Mouse (Mus musculus): ENCODE results near the gene Gm38392. TPM values are rescaled to one million over a fixed set of nuclear protein-coding genes. Genes with fewer than 3 reads are reported as not detected.
A peak's percentile ranks its signal among the peaks of the same experiment; 100 is the strongest.

Gene Gm38392
- total RNA-seq, 2 experiments from 2014 or later: 0.65 to 1.4 TPM

DNA sequence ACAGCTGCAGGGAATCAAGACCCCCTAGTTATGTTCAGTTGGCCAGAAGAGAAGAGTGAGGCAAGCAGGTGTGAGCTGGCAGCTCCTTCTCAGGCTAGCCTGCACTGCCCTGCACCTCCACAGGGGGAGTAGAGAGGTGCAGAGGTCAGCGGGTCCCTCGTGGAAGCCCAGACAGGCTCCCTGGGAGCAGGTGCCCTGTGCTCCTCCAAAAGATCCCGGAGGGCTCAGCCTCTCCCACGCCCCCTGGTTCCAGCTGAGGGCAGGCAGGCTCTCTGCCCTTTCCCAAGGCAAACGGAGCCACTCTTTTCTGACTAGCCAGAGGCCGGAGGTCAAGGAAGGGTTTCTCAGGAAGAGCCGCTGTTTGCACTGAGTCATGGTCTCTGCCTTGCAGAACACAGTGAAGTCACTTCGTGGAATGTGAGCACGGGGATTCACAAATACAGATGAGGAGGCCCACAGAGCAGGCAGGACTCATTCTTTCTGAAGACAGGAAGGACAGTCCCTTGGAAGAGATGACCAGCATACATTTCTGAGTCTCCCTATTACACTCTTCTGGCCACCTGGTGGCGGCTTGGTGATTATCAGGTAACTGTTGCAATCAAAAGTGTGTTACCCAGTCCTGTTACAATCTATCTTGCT lies 49.3 kb downstream of the Gm38392 start:
- DNase-seq (ENCODE audit: low spot score in 2 of 2): peak in 1 of 2 experiments; percentile 26

DNA sequence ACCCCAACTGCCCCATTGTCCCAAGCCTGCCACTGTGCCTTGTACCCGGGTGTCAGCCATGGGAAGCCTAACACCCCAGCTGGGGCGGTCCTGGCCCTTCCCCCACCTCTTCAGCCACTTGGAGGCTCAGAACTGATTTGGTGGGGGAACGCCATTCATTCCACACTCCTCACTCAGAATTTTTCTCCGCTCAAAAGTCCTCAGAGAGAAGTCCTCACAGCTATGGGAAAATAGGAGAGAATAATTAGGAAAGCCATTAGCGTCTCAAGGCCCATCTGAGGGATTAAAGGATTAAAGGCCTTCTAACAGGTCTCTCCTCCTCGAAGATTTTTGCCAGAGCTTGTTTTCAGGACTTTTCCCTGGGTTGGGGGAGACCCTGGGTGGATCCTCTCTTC lies 49.9 kb downstream of the Gm38392 start:
- DNase-seq (ENCODE audit: low spot score in 2 of 2): no peak

DNA sequence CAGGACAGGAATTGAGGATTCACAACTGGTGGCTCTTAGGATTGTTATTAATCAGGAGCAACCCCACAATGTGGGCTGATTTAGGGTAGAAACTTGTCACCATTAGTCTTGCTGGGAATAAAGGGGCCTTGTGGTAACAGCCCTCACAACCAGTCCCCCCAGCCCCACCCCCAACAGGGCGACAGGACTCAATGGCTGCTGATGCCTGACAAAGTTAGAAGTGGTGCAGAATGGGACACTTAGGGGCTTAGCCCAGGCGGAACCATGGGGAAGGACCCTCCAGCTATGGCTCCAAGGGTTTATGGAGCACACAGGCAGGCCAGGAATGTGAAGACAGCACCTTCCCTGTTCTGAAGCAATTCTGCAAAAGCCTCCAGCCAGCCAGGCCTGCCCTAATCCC lies 51.4 kb downstream of the Gm38392 start:
- DNase-seq (ENCODE audit: low spot score in 2 of 2): no peak

DNA sequence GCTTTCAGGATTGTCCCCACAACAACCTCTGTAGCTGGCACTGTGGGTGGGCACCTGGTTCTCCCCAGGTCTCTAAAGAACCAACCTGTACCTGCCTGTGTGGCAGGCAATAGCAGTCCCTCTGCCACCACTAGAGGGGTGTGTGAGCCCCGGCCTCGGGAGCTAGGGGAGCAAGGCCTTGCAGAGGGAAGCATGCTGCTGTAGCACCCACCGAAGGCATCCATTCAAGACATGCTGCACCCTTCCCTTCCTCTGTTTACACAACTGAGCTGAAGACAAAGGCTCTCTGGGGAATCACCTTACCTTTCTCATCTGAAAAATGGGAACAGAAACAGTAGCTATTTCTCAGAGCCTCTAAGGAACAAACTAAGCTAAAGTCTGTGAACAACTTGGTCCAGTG lies 51.8 kb downstream of the Gm38392 start:
- no peak for DNase-seq (ENCODE audit: low spot score in 2 of 2)

DNA sequence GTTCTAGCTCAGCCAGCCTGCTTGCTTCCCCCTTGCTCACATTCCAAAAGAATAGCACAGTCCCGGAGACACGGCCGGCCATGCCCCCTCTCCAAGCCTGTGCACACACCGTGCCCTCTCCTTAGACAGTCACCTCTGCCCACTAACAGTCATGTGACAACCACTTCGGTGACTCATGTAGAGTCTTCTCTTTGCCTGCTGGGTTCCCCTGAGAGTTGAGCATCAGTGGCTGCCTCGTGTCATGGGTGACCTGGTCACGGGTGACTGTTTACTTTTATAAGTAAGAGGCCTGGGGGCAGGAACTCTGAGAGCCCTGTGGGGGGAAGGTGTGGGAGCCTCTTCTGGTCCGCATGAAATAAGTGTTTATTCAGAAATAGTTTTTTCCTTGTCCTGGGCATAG lies 53.0 kb downstream of the Gm38392 start:
- DNase-seq (ENCODE audit: low spot score in 2 of 2): no peak

DNA sequence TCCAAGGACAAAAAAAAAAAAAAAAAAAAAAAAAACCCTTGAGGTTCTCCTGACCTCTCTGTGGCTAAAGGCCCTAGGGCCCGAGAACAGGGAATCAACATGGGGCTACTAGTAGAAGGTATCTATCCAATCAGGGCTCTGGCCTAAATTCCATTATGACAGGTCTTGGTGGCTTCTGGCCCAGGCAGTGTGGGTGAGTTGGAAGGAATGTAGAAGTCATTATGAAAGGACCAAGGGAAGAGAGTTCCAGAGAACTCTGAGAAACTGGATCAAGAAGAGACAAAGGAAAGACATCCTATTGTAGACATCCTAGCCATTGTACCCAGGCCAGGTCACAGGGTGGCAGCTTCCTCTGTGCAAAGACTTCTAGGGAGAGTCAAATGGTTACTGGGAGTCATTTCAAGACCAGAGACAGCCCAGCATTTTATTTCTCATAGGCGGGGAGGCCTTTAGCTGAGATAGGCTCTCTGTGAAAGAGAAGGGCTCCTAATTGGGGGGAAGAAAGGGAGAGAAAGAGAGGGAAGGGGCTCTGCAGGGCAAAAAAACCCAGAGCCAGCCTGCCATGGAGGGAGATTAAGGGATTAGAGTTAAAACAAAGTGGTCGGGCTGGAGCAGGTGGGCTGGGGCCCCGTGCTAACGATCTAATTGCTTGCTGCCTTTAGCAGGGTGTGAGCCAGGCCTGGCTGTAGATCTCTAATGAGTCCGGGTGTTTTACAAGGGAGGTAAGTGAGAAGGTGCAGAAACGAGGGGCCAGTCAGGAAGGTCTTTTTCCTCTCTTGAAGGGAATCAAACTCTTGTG lies 54.0 kb downstream of the Gm38392 start:
- no peak for DNase-seq (ENCODE audit: low spot score in 2 of 2)

DNA sequence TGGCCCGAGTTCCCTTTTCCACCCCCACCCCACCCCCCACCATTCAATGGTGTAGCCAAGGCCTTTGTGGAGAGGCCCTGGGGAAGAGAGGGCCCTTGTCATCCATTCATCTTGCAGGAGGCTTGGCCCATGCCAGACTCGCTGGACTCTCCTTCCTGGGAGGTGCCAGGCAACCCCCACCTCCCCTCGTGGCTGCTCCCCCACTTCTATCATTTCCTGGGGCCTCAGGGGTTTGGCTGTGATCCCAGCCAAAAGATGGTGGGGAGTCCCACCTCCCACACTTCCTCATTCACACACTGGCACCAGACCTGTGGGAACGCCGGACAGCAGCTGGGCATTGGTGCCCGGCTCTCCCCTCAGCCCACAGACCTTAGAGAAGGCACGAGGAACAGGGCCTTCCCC lies 54.7 kb downstream of the Gm38392 start:
- no peak for DNase-seq (ENCODE audit: low spot score in 2 of 2)

DNA sequence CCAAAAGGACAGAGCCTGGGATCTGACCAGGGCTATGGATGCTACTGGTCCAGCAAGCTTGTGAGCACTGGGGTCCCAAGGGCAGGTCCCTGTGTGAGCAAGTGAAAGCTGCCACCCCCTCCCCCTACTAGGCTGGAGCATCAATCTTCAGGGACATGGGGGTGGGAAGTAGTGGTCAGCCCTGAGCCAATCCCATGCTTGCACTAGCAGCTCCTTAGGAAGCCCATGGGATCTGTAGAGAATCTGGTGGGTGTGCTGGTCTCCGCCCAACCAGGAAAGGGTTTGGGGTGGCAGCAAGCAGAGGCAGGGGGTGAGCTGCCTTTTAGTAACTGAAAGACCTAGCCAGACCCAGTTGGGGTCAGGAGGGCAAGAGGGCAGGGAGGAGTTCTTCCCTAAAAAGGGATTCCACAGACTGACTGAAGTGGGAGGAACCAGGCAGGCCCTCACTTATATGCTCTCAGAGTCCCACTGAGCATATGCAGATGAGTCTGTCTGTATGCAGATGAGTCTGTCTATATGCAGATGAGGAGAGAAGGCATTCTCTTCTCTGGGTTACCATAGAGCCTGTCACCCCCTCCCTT lies 55.9 kb downstream of the Gm38392 start:
- no peak for DNase-seq (ENCODE audit: low spot score in 2 of 2)

DNA sequence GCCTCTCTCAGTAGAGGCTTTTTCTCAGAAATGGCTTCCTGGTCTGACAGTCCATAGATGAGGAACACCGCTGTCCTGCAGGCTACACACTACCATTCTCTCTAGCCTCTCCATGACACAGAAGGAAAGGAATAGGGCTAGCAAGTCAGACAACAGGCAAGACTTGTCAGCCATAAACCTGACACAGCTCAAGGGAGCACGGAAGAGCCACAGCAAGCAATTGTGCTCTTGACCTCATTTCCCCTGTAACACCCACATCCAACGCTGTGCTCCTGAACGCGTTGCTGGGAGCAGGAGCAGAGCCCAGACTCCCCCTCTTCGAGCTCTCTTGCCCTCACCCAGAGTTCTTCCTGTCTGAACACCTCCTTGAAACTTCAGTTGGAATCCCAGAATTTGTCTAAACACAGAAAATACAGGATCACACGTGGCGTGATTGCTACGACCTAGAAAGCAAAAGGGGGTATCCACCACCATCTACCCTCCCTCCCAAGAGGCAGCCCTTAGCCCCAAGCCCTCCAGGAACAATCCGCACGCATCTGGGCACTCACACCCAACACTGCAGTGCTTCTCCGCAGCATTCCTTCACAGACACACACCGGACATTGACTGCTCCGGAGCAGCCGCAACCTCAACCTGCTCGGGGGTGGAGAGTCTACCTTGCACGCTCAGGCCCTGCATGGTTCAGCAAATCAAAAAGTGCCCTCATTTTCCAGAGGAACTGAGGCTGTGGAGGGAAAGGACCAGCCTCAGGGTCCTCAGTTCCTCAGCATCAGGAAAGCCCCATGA lies 56.6 kb downstream of the Gm38392 start:
- no peak for DNase-seq (ENCODE audit: low spot score in 2 of 2)

DNA sequence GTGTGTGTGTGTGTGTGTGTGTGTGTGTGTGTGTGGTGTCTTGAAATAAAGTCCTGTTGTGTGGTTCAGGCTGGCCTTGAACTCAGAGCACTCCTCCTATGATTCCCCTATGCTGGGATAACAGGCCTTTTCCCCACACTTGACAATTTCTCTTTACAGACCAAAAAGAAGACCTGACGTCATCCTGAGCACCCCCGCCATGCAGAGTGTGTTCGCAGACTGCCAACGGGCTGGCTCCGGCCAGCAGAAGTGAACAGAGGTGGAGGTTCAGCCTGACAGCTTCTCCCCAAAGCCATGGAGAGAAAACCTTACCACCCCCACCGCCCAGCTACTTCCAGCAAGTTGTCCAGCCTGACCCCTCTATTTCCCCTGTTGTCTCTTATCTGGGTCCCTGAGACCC lies 57.5 kb downstream of the Gm38392 start:
- DNase-seq (ENCODE audit: low spot score in 2 of 2): no peak

DNA sequence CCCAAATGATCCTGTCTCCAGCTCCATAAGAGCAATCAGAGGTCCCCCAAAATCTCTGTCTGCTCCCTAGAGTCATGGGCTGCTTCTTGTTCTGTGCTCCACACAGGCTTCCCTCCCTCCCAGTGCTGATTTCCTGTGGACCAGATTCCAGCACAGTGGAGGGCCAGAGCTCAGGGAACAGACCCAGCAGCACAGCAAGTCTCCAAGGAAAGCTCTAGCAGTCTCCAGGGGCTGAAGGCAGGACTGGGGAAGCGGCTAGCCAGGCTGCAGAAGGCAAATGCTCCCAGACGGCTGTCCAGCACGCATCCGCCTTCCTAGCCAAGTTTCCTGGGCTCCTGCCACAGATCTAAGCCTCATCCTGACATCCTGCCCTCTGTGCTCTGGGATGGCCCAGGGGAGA lies 58.1 kb downstream of the Gm38392 start:
- DNase-seq (ENCODE audit: low spot score in 2 of 2): no peak

DNA sequence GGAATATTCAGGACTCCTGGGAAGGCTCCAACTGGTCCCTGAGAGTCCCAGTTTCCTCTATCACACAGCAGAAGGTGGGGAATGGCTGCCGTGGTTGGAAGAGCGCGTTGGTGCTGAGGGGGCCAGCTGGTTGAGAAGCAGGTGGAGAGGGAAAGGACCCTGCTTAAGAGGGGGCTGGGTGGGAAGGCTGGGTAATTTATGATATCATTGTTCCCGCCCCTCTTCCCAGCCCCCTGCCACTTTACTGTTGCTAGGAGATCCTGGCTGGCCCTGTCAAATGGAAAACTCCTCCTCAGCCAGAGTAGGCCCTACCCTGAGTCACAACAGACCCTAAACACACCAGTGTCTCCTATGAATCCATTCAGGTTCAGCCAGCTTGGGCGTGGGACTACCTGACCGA lies 59.0 kb downstream of the Gm38392 start:
- DNase-seq (ENCODE audit: low spot score in 2 of 2): no peak

DNA sequence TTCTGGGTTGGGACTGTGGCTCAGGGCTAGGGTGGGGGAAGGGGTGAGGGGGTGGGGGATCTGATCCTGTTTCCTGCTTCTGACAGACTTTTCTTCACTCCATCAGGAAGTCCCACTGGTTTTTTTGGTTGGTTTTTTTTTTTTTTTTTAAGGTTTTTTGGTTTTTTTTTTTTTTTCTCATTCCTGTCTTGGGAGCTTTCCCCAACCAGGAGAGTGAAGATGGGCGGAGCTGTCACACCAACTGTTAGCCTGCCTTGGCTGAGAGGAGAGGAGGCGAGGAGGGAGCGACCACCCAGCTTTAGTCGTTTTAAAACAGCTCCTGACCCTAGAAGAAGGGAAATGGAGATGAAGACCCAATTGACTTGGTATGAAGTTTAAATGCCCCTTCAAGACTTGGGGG lies 59.8 kb downstream of the Gm38392 start:
- DNase-seq (ENCODE audit: low spot score in 2 of 2): no peak

DNA sequence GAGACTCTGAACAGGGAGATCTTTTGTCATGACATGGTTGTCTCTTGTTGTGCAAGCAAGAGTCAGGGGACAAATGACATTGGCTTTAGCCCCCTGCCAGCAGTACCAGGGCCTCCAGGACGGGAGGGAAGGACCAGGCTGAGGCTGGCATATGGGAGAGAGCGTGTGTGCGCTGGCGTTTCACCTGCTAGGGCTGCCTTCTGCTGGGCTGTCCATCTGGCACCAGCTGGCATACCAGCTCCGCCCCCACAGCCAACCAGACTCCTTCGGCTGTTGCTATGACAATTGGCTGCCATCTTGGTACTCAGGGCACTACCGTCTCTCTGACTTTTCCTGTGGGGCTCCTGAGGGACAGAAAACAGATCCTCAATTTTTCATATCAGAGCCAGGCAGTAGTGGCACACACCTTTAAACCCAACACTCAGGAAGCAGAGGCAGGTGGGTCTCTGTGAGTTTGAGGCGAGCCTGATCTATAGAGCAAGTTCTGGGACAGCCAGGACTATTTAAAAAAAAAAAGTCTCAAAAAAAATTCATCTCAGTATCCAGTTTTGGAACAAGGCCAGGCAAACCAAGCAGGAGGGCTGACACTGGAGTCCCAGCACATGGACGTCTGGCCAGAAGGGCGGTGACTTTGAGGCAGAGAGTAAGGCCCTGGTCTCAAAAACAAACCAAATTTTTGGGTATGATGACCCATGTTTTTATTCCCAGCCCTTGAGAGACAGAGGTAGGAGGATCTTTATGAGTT lies 60.7 kb downstream of the Gm38392 start:
- no peak for DNase-seq (ENCODE audit: low spot score in 2 of 2)

DNA sequence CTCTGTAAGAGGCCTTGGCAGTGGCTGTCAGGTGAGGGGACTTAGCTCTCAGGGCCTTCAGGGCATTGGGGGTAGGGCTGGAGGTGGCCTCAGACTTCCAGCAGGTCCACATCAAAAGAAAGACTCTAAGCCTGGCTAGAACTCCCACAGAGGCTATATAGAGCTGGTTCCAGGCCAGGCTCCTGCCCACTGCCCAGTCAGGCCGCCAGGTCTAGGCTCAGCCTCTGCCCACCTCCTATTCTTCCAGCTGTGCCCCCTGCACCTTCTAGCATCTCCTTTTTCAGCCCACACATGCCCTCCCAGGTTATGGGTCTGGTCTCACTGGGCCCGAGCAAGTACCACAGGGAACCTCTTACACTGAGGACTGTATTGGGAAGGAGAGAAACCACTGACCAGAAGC lies 62.1 kb downstream of the Gm38392 start:
- DNase-seq (ENCODE audit: low spot score in 2 of 2): no peak

DNA sequence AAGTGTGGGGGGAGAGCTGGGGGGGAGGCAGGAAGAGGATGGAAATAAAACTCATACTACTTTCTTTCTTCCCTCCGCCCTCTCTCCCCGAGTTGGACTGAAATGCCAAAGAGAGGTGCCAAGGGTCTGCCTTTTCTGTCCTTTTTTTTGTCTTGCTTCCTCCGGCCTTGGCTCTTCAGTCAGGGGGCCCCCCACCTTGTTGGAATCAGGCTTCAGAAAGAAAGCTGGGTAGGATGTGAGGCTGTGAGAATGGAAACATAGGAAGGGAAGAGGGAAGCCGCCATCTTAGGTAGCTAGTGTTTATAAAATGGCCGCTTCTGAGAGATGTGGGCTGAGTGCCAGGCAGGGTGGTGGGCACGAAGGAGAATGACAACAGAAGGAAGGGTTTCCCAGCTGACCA lies 64.6 kb downstream of the Gm38392 start:
- DNase-seq (ENCODE audit: low spot score in 2 of 2): no peak

DNA sequence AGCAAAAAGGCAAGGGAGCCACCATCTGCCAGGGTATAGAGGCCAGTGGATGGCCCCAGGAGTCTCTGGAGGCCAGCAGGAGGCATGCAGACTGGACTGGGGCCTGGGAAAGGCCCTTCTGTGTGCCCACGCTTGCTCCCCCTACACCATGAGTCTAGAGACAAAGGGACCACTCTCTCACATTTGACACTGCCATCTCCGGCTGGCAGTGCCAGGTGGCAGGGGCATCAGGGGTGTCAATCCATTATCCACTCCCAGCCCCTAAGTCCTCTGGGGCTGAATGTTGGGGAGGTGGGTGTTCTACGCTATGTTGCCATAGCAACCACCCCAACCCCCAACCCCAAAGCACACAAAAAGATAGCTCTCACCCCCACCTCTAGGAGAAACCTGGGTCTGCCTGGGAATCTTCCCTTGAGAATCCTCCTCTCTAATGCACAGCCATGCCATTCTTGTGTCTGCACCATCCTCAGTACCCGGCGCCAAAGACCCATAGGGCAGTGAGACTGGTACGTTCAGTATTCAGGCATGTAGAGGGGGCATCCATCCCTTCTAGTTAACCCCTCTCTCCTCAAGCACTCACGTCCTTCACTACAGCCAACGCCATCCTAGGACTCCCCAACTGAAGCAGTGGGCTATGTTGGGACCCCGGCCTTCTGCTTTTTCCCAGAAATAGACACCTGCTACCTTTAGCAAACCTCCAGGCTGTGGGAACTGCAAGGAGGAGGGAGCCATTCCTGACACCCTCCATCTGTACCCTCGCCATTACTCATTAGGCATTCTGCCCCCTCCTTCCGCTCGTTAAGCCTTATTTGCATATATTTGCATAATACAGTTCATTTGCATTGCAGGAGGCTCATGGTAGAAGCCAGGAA lies 65.3 kb downstream of the Gm38392 start:
- DNase-seq (ENCODE audit: low spot score in 2 of 2): no peak

DNA sequence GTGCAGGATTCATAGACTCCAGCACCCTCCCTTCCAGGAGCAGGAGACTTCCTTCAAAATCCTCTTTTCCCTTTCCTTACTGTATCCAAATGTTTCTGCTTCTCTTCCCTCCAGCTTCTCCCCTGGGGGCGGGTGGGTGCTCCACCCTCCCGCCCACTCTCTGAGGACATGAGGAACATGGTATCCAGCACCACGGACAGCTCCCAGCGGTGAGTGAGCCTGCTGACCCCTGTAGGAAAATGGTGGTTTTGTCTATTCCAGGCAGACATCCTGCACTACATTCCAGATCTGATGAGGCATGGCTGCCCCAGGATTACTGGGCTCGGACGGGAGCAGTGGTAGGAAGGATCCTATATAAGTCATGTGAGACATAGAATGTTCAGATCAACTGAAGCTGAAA lies 66.2 kb downstream of the Gm38392 start:
- peak; percentile 43 to 69 for DNase-seq (ENCODE audit: low spot score in 2 of 2)

DNA sequence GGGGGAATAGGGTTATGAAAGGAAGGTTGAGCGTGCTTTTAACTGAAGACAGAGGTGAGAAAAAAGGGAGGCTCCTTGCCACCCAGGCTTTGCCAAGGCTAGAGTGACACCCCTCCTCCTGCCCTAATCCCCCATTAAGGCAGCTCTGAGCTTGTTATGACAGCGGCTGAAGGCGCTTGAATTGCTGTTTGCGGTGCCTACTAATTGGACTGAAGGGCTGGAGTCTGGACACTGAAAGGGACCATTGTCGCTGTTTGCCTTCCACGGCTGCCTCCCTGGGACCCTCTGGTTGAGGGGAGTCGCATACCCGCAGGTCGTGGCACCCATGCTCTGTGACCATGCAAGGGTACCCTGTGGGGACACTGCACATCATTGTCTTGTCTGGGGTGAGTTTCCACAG lies 67.1 kb downstream of the Gm38392 start:
- no peak for DNase-seq (ENCODE audit: low spot score in 2 of 2)

DNA sequence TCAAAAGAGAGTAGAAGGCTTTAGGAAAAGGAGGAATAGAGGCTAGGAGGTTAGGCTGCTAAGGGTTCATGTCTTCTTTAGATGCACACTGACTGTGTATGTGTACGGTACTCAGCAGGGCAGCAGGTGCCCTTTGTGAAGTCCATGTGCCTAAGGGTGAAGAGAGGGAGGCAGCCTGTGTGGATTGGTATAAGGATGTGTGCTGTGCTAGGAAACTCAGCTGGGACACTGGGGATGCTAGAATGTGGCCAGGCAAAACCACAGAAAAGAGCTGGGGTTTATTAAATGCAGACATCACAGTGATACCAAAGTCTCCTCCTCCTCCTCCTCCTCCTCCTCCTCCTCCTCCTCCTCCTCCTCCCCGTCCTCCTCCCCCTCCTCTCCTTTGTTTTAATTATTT lies 69.3 kb downstream of the Gm38392 start:
- DNase-seq (ENCODE audit: low spot score in 2 of 2): no peak
